Mouse (Mus musculus): Measurements from ENCODE around the gene Capg.
"Not testable (repeated sequence)": the region's sequence is repeated elsewhere in the genome, so short reads cannot be mapped to it uniquely, and the experiment has no call there.

Capg gene

DNA sequence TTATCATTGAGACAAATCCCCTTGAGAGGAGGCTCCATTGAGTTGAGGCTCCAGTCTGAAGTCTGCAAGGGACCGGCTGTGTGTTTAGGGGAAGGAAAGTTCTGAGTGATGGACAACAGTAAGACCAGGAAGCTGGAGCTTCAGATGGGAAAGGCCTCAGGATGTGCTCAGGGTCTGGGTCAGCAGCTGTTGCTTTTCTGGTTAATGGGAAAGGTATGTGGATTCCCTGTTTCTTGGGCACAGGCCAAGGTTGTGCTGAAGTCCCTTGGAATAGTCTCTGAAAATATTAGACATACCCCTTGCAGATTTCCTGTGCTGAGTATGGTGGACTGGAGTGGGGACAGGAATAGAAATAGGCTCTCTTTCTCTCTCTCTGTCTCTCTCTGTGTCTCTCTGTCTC lies 10.6 kb upstream of the Capg start:
- not testable (repeated sequence) for DNase-seq

DNA sequence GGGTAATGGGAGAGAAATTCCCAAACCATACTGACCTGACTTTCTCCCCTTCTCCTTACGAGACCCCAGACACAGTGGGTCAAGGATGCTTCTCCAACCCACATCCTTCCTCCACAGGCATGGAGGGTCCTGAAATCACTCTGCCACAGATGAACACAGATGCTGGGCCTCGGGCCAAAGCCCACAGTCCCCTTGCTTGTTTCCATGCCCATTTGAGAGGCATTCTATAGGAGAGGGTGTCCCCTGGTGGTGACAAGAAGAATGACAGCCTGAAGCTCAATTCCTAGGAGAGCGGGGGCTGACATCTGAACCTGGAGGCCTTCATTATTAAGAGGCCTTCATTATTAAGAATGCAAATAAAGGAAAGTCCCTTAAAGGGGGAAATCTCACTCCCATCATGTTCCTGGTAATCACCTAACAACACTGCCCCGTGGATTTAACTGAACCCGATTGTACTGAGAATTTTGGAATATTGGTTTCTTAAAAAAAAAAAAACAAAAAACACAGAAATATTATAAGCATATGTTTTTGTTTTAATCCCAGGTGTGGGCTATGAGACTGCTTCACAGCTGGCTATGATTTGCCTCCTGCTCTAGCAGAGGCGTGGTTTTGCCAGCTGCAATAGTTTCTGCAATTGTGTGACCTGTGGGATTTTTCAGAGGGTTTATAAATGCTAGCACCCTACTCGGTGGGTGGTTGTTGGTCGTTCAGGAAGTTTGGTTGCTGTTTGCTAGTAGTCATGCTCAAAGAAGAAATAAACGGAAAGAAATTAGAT lies 10.0 kb upstream of the Capg start:
- peak; percentile 60 for DNase-seq

DNA sequence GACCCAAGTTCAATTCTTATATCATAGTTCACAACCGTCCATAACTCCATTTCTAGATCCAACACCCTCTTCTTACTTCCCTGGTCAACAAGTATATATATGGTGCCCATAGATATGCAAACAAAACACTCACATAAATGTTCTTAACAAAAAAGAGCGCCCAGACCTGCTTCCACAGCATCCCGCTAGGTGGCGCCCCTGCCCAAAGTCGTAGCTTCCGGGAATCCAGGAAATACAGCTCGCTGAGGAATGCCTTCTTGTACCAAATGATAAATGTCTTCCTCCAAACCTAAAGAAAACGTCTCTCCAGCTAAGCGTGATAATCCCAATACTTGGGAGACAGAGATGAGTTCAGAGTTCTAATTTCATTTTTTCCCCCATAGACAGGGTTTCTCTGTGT lies 9.0 kb upstream of the Capg start:
- peak; percentile 91 for DNase-seq

DNA sequence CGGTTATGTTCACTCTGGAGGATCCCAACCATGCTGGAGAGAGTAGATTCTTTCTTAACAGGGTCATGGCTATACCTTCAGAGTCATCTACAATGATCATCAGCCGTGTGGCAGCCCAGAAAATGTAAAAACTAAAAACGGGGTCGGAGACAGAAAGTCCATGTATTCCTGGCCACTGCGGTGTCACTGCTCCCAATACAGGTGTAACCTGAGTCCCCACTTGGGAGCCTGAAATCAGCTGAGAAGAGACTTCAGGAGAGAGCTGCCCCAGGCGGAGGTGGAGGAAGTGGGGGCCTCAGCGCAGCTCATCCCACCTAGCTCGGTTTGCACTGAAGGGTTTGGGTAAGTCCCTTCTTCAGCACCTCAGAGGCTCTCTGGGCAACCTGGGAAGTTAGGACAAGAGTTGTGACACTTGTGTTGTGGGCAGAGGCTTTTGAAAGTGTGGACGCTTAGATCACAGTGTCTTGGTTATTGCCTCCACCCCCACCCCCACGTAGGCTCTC lies 6.1 kb upstream of the Capg start:
- DNase-seq: peak; percentile 31

DNA sequence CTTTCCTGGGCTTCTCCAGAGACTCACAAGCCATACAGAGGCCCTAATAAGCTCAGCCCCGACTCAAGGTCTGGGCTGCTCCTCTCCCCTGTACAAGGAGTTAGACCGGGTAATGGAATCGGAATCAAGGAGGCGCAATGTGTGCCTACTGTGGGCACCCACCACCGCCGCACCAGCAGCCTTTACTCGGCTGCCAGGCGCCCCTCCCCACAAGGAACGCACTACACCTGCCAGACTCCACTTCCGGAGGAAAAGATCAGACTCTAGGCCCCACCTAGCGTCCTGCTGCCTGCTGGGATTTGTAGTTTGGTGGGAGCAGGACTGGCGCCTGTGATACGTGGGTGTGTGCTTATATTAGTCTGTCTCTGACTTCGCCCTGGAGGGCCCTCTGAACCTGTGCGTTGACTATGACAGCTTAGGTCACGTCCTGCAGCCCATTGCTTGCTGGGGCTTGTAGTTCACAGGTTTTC lies 5.6 kb upstream of the Capg start:
- peak; percentile 90 for DNase-seq

DNA sequence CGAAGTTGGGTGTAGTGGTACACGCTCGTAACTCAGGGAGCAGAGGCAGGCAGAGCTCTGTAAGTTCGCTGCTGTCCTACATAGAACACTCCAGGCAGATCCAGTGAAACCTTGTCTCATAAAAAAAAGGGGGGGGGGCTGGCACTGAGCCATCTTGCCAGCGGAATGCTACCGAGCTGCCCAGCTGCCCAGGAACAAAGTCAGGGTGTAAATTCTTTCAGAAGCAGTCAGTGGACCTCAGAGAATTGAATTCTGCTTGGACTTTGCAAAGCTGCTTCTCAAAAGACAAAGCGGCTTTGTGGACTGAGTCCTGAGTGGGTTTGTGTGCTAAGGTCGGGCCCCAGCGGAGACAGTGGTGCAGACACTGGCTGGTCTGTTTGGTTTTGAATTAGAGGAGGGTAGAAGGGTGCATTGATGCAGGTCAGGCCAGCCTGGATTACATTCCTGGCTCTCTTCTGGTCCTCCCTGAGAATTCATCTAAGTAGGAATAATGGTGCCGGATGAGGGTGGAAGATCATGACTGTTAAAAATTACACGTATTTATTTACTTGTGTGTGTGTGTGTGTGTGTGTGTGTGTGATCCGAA lies 833 bp upstream of the Capg start:
- DNase-seq: no peak

DNA sequence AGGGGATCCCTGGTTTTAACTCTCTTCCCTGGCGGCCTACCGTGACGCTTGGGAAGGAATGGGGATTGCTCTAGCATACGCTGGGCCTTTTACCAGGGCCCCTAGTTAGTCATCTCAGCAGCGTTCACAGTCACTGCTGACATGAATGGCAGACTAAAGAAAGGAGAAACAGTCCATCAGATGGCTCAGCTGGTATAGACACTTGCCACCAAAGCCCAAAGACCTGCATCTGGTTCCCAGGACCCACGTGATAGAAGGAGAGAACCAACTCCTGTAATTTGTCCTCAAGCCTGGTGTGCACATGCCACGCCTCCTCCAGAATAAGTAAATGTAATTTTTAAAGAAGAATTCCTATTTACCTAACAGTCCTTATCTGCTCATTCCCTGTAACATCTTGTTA lies 1.2 kb downstream of the Capg start:
- DNase-seq: no peak

DNA sequence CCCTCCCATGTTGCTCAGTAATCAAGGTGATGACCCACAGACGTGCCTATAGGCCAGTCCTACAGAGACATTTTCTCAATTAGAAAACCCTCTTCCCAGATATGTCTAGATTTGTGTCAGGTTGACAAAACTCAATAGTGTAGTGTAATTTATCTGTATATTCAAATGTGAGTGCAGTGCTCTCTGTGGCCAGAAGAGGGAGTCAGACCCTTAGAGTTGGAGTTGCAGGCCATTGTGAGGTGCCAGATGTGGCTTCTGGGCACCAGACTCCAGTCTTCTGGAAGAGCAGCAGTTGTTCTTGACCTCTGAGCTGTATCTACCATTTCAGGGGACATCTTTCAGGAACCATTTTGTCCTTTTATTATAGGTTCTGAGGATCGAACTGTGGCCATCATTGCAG lies 2.9 kb downstream of the Capg start:
- DNase-seq: no peak

DNA sequence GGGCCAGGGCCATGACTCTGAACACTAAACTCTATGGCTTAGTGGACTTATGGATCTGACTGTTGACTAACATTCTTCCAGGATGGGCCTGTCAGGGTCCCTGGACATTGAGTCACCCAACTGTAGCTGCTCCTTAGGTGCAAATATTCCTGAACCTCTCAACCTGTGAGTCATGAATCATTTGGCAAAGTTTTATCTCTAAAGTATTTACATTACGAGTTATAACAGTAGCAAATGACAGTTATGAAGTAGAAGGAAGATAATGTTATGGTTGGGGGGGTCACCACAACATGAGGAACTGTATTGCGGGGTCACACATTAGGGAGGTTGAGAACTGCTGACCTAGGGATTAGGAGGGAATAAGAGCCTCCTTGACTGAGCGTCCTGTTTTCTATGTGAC lies 3.7 kb downstream of the Capg start:
- no peak for DNase-seq

DNA sequence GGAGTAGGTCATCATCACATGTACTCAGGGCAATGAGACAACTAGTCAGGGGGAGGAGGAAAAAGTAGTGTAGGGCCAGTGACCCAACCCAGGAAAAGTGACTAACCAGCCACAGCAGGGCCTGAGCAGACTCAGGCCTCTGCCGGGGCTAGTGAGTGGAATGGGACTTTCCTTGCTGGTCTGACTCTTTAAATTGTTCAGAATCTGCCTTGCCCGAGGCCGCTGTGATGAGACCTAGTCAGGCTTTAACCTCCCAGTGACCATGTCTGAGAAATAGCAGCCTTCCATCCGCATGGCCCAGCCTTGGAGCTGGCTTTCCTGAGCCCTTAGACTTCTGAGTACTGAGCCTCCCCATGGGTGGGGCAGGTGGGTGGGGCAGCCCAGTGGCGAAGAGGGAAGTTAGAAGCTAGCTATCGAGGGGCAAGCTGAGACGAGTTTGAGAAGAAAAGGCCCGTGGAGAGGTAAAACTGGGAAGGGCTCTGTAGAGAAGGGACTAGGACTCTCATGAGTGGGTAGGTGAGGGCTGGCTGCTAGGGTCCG lies 4.9 kb downstream of the Capg start:
- DNase-seq: peak; percentile 44

DNA sequence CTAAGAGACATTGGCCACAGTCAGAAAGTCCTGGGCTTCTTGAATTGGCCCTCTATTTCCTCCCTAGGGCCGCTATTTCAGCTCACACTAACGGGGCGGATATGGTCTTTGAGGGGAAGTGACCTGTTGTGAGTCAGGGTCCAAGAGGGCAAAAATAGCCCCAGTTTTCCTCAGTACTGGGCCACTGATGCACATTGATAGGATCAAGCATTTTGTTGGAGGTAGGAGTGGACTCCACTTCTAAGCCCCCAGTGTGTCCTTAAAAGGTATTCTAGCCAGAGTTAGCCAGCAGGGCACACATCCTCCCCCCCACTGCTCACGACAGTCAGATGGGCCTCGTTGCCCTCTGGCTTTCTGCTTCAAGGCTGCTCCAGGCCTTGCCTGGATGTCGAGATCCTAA lies 5.8 kb downstream of the Capg start:
- DNase-seq: no peak

DNA sequence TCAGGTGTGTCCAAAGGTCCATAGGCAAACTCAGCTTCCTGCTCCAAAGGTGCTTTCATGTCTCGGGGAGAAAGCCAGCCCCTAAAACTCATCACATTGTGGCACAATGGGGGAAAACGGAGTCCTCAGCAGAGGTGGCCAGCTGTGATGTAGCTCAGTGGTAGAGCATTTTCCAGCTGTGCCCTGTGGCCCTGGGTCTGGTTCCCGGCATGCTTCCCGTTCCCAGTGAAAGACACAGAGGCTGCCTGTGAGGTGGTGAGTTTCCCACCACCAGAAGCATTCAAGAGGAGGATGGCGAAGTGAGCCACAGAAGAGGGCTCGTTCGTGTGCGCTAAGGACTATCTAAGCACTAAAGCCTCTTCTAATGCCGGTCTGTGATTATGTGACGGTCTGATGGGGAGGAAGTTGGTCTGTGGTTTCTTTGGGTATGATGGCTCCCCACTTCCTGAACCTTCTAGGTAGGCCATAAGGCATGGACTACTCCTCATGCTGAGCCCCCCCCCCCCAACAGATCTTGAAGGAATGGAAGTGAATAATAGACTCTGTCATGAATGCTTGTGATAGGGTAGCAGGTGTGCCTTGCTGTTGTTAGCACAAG lies 6.4 kb downstream of the Capg start:
- no peak for DNase-seq

DNA sequence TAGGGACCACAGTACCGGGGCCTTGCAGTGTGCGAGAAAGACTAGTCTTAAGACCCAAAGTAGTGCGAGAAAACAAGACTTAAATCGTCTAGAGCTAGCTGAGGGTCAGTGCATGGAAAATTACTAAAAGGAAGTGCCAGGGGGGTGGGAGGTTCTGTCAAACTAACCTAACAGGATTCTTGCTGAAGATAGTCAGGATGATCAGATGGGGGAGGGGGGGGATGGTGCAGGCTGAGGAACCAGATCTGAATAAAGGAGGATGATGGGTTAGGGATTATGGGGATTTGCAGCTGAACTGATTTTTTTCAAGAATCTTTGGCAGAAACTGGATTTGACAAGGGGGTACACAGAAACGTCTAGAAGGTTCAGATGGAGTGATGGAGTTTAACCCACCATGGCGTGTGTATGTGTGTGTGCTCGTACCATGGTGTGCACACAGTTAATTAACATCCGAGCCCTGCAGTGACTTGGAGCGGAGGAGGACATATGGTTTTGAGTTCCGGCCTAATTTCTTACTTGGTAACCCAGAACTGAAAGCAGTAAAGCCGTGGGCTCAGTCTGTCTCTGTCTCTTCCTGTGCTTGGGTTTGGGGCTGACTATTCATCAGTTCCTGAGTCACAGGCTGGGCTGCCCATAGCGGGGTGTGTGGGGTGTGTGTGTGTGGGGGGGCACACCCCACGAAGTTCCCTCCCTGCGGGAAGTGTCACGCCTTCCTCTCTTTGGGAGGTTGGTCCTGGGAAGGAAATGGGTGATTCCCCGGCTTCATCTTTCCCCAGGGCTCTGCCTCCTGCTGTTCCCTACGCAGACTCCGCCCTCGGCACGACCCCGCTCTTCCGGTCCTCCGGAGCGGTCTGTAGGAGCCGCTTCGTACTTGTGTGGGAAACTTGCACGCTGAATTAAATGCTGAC lies 8.2 kb downstream of the Capg start:
- DNase-seq: peak; percentile 63

DNA sequence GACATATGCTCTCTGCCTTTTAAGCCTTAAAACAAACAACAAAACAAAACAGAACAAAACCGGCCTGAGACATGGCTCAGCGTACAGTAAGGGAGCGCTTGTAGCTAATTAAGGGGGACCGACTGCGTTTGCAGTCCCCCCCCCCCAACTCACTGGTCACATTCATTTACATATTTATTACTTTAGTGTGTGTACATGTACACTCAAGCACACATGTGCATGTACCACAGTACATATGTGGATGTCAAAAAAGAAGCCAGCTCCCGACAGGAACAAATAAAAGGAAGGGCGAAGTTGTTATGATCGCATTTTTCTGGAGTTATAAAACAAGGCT lies 8.9 kb downstream of the Capg start:
- DNase-seq: no peak

DNA sequence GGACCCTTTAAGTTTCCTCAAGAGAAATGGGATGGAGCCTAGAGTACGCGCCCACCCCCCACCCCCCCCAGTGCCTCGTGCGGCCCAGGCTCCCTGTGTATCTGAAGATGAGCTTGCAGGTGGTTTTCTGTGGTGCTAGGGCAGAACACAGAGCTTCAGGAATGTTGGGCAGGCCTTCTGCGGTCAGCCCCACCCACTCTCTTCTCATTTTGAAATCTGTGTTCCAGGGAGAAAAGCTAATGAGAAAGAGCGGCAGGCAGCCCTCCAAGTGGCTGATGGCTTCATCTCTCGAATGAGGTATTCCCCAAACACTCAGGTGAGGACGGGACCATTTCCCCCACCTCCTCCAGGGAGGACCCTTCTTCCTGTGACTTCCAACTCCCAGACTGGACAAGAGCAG lies 16.6 kb downstream of the Capg start:
- no peak for DNase-seq

DNA sequence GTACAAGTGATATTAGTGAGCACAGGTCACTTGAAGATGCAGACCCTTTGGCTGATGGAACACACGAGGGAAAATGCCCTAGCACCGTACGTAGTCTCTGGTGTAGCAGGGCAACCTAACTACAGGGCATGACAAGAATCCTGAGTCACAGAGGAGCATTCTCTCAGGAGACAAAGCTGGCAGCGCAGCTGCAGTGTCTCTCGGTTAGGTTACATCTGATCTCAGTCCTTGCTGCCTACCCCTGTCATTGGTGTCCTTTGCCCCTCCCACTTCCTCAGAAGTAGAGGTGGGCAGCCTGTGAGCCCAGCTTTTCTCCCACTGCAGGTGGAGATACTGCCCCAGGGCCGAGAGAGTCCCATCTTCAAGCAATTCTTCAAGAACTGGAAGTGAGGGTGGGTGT lies 18.3 kb downstream of the Capg start:
- peak; percentile 26 for DNase-seq

DNA sequence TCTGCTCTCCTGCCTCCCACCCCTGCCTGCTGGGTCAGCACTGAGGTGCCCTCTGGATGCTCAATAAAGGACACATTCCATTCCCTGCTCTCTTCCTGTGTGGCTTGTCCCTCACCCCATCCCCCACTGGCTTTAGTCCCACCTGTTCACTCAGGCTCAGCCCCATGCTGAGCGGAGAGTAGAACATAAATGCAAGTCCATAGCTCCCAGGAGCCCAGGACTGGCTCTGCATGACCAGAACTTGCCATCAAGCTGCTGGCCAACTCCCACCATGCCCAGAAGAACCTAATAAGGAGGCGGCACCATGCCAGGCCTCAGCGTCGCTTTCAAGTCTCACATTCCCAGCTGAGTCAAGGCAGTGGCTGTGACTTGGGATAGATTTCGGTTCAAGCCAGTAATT lies 18.7 kb downstream of the Capg start:
- no peak for DNase-seq

DNA sequence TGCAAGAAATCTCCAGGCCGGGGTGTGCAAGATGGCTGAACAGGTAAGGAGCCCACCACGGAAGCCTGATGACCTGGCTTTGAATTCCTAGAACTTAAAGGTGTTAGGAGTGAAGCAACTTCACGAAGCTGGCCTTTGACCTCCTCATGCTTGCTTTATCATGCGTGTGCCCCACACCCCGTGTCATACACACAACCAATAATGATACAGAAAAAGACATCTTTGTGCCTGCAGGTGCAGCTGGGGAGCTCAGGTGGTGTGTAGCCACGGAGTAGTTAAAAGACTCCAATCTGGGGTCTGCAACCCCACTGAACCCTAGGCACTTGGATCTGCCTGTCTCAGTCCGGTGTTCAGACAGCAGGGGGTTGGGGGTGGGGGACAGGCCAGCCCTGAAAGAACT lies 21.3 kb downstream of the Capg start:
- DNase-seq: no peak

DNA sequence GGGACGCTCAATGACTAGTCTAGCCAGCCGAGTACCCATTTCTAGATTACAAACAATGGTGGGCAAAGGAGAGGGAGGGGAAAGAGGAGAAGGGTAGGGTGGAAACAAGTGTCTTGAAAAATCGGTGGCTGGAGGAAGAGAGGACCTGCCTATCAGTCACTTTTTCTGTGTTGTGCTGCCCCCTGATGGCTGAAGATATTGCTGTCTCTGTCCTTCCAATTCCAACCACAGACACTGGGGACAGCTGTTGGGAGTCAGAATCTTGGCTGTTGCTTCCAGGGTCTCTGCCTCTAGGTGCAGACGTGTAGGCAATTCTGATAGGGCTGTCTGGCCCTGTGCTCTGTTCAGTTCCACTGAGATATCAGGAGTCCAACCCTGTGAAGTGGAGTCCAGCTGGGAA lies 21.9 kb downstream of the Capg start:
- DNase-seq: peak; percentile 87

DNA sequence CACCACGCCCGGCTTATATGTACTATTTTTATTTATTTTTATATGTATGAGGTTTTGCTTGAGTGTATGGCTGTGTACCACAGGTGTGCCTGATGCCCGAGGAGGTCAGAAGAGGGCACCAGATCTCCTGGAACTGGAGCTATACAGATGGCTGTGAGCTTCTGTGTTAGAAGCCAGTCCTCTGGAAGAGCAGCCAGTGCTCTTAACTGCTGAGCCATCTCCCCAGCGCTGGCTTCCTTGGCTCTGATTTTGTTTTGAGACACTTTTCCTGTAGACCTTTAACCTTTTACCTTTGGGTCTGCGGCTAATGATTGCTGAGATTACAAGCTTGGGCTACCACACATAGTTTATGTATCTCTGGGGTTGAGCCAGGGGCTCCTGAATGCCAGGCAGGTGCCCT lies 23.3 kb downstream of the Capg start:
- DNase-seq: peak; percentile 20

DNA sequence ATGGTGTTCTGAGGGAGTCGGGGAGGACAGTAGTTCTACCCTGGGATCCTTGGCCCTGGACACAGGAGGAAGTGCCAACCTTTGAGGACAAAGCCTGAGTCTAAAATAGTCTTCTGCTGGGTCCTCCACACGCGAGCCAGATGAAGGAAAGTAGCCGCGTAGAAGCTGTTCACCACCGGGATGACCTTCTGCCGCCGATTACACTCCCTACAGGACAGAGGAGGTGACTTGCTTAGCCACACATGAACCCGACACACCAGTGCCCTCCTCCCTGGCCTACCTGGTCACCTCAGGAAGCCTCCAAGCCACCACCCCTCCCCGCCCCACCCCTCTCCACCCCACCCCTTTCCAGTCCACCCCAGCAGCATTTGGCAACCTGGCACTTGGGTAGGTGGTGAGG lies 24.5 kb downstream of the Capg start:
- no peak for DNase-seq

DNA sequence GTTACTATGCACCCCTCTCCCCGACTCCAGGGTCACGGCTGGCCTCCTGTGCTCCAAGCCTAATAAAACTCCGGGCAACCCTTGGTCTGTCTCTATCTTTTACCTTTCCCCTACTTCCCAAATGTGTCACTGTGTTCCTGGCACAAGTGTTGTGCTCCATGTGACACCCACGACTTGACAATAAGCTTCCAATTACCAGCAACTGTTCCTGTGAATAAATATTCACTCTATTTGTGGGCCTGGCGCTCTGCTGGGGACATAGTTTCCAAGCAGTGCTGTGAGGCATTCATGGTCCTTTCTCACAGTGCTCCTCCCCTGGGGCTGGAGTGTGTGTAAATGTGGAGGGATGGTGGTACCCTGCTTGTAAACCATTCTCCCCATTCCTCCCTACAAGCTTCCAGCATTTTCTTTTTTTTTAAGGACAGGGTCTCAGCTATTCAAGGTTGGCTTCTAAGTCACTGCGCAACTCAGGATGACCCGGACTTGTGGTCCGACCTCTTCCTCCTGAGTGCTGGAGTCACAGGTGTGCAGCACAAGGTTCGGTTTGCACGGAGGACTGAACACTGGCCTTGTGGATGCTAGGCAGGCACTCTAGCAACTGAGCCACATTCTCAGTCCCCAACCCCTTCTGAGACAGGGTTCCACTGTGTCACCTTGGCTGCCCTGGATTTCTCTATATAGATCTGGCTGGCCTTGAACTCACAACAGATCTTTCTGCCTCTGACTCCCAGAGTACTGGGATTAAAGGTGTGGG lies 26.6 kb downstream of the Capg start:
- DNase-seq: no peak
